Mouse (Mus musculus): Measurements from ENCODE around the gene Fgf14. TPM values are rescaled to one million over a fixed set of nuclear protein-coding genes. Genes with fewer than 3 reads are reported as not detected.
"Not testable (repeated sequence)": the region's sequence is repeated elsewhere in the genome, so short reads cannot be mapped to it uniquely, and the experiment has no call there.

Fgf14 gene
- total and polyA plus RNA-seq, 3 experiments: not detected

GRCm38 (mm10) chr14:124036575-124037205 lies 640.2 kb downstream of the Fgf14 start:
- H3K27ac ChIP-seq (ENCODE audit: control insufficient read depth, low read depth, low read length): no peak overlapping the region
- H3K27me3 ChIP-seq (ENCODE audit: control insufficient read depth in 1 of 2, insufficient read depth in 2 of 2, low read length in 2 of 2): no peaks in the 10 kb centered on the region
- H3K9ac ChIP-seq (ENCODE audit: control insufficient read depth, low read depth, low read length, poor library complexity, severe bottlenecking): no peak overlapping the region
- DNase-seq (ENCODE audit: low read depth, low spot score): no peak
- no peaks in the 10 kb centered on the region for H3K9me3 ChIP-seq (replicated peaks; ENCODE audit: insufficient read depth, low read length)
- no peaks in the 10 kb centered on the region for H3K79me2 ChIP-seq (ENCODE audit: control insufficient read depth, insufficient read depth, low read length, poor library complexity)
- no peaks in the 10 kb centered on the region for H3K4me1 ChIP-seq (ENCODE audit: control insufficient read depth in 1 of 2, insufficient read depth in 2 of 2, low read length in 2 of 2)
- TF ChIP-seq SIN3A (IDR thresholded peaks at IDR 0.05; ENCODE audit: low read length) (no peak), ELF1 (IDR thresholded peaks at IDR 0.05; ENCODE audit: low read depth, low read length) (no peak), POLR2A (IDR thresholded peaks at IDR 0.05; ENCODE audit: control insufficient read depth in 1 of 2, insufficient read depth in 1 of 2, low read depth in 1 of 2, low read length in 2 of 2, poor library complexity in 1 of 2) (no peak), KAT2A (conservative IDR thresholded peaks at IDR 0.05; ENCODE audit: low read depth, low read length) (no peak), TBP (IDR thresholded peaks at IDR 0.05; ENCODE audit: low read depth, low read length) (no peak), NRF1 (IDR thresholded peaks at IDR 0.05; ENCODE audit: insufficient read depth, low read depth, low read length, poor library complexity, severe bottlenecking) (no peak), MYB (IDR thresholded peaks at IDR 0.05; ENCODE audit: low read depth, low read length) (no peak), ETS1 (IDR thresholded peaks at IDR 0.05; ENCODE audit: low read depth, low read length) (no peak), NELFE (IDR thresholded peaks at IDR 0.05; ENCODE audit: low read depth, low read length) (no peak), GABPA (IDR thresholded peaks at IDR 0.05; ENCODE audit: low read depth, low read length) (no peak), TAL1 (IDR thresholded peaks at IDR 0.05; ENCODE audit: low read length) (no peak), POLR2AphosphoS5 (IDR thresholded peaks at IDR 0.05; ENCODE audit: borderline replicate concordance, low read depth, low read length) (no peak), SMC3 (IDR thresholded peaks at IDR 0.05; ENCODE audit: low read depth, low read length) (no peak), CHD1 (IDR thresholded peaks at IDR 0.05; ENCODE audit: low read depth, low read length) (no peak), TCF12 (IDR thresholded peaks at IDR 0.05; ENCODE audit: low read depth, low read length) (no peak), GATA1 (IDR thresholded peaks at IDR 0.05; ENCODE audit: low read depth, low read length) (no peak)
- no peak overlapping the region for H3K4me3 ChIP-seq (ENCODE audit: control insufficient read depth in 1 of 2, insufficient read depth in 1 of 2, low read depth in 2 of 2, low read length in 2 of 2)
- H3K36me3 ChIP-seq (ENCODE audit: control insufficient read depth in 1 of 2, insufficient read depth in 2 of 2, low read length in 2 of 2): no peaks in the 10 kb centered on the region

- not testable (repeated sequence) for H3K36me3 ChIP-seq (ENCODE audit: control insufficient read depth in 1 of 2, insufficient read depth in 2 of 2, low read length in 2 of 2); H3K79me2 ChIP-seq (ENCODE audit: control insufficient read depth, insufficient read depth, low read length, poor library complexity); H3K27ac ChIP-seq (ENCODE audit: control insufficient read depth, low read depth, low read length); H3K27me3 ChIP-seq (ENCODE audit: control insufficient read depth in 1 of 2, insufficient read depth in 2 of 2, low read length in 2 of 2); H3K4me1 ChIP-seq (ENCODE audit: control insufficient read depth in 1 of 2, insufficient read depth in 2 of 2, low read length in 2 of 2); H3K9ac ChIP-seq (ENCODE audit: control insufficient read depth, low read depth, low read length, poor library complexity, severe bottlenecking); H3K4me3 ChIP-seq (ENCODE audit: control insufficient read depth in 1 of 2, insufficient read depth in 1 of 2, low read depth in 2 of 2, low read length in 2 of 2); DNase-seq (ENCODE audit: low read depth, low spot score); H3K9me3 ChIP-seq (replicated peaks; ENCODE audit: insufficient read depth, low read length)
These were observed 643.6 kb downstream of the Fgf14 start for GRCm38 (mm10) chr14:124033302-124033701.

Data from MEL (cell line).